Mouse (Mus musculus): ENCODE measurements around the gene Map2k3. TPM values are rescaled to one million over a fixed set of nuclear protein-coding genes. Genes with fewer than 3 reads are reported as not detected.

Gene Map2k3
- total RNA-seq, 1 experiment from 2014 or later = 20.5 TPM

DNA sequence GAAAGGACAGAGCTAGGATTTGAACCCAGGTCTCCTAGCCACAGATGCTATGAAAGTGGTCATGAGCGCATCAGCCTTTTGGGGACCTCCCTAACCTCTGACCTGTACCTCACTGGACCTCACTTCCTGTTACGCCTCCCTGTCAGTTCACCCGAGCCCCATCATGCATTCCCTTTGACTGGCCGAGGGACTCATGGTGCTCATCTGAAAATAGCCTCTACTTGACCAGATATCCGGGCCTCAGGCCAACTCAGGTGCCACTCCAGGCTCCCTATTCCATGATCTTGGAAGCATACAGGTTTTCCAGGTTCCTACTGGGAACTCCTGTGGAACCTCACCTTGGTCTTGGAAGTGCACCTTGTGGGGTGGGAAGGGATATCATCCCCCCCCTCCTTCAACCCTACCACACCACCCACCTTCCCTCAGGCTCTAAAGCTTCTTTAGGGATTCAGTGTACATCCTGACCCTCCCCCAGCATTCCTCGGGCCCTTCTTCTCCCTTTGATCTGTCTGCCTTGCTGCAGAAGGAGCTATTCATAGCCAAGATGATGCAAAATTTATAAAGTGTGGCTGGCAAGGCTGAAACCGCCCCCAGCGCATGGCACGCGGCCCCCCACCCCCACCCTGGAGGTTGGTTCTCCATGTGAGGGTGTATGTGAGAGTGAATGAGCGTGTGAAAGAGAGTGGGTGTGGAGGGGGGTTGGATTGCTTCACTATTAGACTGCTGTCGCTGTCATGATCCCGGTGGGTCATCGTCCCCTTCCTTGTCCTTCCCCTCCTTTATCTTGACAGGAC, 50.1 kb downstream of the Map2k3 start:
- no peak for ATAC-seq (replicated peaks in 1 of 2; ENCODE audit: insufficient read depth in 1 of 2, low FRiP score in 2 of 2, low TSS enrichment in 1 of 2, low read depth in 1 of 2, poor library complexity in 2 of 2, severe bottlenecking in 2 of 2)

DNA sequence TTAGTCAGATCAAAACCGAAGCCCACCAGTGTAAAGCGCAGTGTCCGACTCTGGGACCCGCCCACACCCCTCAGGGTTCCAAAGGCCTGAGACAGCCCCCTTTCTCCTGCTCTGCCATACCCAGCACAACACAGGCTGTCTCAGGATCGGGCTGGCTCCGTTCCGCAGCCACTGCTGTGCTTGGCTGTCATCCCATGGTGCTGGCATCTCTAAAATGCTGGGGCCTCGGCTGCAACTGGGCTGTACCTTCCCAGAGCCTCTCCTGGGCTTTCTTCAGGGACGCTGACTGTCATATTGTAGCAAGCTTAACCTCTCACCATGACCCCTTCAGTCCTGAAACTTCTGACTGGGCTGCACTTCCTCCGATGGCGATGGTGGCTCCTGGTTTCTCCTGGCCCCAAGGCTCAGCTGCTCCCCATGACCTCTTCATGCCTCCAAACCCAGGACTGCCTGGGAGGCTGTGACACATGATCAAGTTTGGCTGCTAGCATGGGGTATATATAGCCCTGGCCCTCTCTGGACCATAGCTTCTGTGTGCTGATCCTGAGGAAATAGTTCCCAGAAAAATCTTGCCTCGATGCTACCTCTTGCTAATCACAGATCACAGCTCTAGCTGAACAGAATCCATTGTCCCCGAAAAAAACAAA, 53.2 kb downstream of the Map2k3 start:
- no peak for ATAC-seq (replicated peaks in 1 of 2; ENCODE audit: insufficient read depth in 1 of 2, low FRiP score in 2 of 2, low TSS enrichment in 1 of 2, low read depth in 1 of 2, poor library complexity in 2 of 2, severe bottlenecking in 2 of 2)

- no peak for ATAC-seq (replicated peaks in 1 of 2; ENCODE audit: insufficient read depth in 1 of 2, low FRiP score in 2 of 2, low TSS enrichment in 1 of 2, low read depth in 1 of 2, poor library complexity in 2 of 2, severe bottlenecking in 2 of 2)
Observed at GRCm38 (mm10) chr11:60990428-60990827, 58.6 kb downstream of the Map2k3 start.

Other genes with a start within 250 kb of the Map2k3 start
- gene Llgl1, start 232.3 kb upstream of the Map2k3 start, total RNA-seq (2017) = 6.1 and 9.3 TPM in 2 replicates
- gene Flii, start 204.8 kb upstream of the Map2k3 start, total RNA-seq (2017) = 93.8 and 132 TPM in 2 replicates
- gene Mief2, start 203.6 kb upstream of the Map2k3 start, total RNA-seq (2017) = 3.3 and 12.3 TPM in 2 replicates
- 21.4 and 27.9 TPM in 2 replicates for gene Top3a, start 154.7 kb upstream of the Map2k3 start, total RNA-seq (2017)
- 16.1 and 19.8 TPM in 2 replicates for gene Smcr8, start 154.5 kb upstream of the Map2k3 start, total RNA-seq (2017)
- gene Shmt1, start 120.3 kb upstream of the Map2k3 start, total RNA-seq (2017) = 66.8 and 93.0 TPM in 2 replicates
- gene Dhrs7b, start 101.4 kb upstream of the Map2k3 start, total RNA-seq (2017) = 12.1 and 12.6 TPM in 2 replicates
- gene Tmem11, start 52.8 kb upstream of the Map2k3 start, total RNA-seq (2017) = 72.1 and 81.6 TPM in 2 replicates
- 1.8 and 2.1 TPM in 2 replicates for gene Natd1, start 17.3 kb upstream of the Map2k3 start, total RNA-seq (2017)
- gene Kcnj12, start 90.5 kb downstream of the Map2k3 start, total RNA-seq (2017) = not detected in 2 replicates
- 43.9 and 82.0 TPM in 2 replicates for gene Tnfrsf13b, start 194.7 kb downstream of the Map2k3 start, total RNA-seq (2017)
- 97.9 and 121 TPM in 2 replicates for gene Usp22, start 243.0 kb downstream of the Map2k3 start, total RNA-seq (2017)